Mouse (Mus musculus) liver (tissue): ENCODE data around the gene Gtf3c5.

Source experiments
- DNase-seq: peaks from one replicate; pipeline ENCODE4 v3.0.0-alpha.2; 2020; ENCODE audit warnings: mixed read lengths

Gene Gtf3c5

GRCm38 (mm10) chr2:28534436-28535262 lies 48.9 kb downstream of the Gtf3c5 start:
- DNase-seq: peak; percentile 21

GRCm38 (mm10) chr2:28533901-28534435 lies 49.6 kb downstream of the Gtf3c5 start:
- no peak for DNase-seq

GRCm38 (mm10) chr2:28532938-28533771 lies 50.4 kb downstream of the Gtf3c5 start:
- peak; percentile 80 for DNase-seq

DNA sequence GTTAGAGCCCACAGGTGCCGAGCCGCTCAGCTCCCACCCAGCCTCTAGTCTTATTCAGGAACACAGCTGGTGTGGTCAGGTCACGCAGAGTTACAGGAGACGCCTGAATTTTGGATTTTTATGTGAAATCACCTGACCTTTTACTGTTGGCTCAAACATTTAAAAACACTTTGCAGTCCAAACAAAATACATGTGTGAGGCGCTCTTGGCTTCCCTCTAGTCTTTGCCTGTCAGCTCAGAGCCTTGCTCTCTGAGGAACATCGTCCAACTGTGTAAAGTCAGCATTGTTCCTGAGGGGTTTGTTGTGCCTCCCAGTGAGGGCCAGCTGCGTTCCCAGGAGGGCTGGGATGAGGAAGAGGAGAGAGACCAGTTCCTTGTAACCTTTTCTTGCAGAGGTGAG lies 53.2 kb downstream of the Gtf3c5 start:
- DNase-seq: no peak

DNA sequence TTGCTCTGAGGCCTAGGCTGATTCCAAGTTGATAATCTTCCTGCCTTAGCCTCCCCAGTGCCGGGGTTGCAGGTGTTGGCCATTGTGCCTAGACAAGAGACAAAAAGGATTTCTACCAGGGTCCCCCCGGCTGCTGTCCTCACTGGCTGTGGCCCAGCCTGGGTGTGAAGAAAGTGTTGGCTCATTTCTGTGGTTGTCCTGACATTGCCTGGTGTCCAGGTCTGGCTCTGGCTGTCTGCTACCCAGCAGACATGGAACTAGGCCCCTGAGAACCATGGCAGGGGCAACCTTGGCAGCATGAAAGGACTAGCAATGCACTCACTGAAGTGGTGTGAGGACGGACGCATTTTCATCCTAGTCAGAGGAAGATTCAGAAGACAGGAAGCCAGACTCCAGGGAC lies 53.7 kb downstream of the Gtf3c5 start:
- no peak for DNase-seq

DNA sequence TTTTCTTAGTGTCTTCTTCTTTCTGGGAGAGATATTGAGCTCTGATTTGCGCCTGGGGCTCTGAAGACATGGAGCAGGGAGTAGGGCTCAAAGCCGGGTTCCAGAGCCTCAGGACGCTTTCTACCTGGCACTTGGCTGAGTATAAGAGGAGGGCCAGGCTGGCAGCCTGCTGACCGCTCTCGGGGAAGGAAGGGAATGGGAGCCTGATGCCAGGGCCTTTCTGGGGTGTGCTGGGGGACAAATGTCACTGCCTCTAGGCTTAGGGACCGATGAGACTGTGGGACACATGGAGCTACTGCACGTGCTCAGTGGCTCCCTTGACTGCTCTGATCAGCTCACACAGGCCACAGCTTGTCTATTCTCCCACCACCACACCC lies 55.2 kb downstream of the Gtf3c5 start:
- no peak for DNase-seq

GRCm38 (mm10) chr2:28527436-28528353 lies 55.9 kb downstream of the Gtf3c5 start:
- DNase-seq: no peak

- DNase-seq: no peak
Measured at GRCm38 (mm10) chr2:28525943-28526876, 57.3 kb downstream of the Gtf3c5 start.

DNA sequence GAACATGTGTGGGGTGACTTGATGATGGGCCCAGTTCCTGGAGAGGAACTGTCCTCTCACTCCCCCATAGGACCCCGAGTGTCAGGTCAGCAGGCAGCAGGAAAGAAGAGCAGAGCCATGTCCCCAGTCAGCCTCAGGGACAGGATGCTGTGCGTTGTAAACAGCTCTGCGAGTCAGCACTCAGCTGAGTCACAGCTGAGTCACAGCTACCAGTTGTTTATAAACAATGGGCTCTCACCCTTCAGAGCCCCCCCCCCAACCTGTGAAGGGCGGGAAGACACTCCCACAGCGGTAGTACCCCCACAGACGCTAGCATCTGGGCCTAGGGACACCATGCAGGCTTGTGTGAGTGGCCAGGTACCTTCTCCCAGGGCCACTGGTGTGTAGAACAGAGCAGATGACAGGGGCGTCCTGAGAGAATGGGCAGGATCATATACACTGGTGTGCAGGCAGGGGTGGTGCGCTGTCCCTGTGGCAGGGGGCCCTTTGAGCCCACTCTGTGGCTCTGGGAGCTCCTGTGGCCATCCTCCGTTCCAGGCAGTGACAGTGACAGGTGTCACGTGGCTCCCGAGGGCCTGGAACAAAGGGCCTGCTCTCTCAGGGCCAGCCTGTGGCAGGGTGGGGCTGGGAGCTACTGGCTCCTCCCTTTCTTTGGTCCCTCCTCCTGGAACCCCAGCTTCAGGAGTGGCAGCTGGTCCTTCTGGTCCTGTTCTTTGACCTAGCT lies 58.2 kb downstream of the Gtf3c5 start:
- DNase-seq: peak; percentile 61

- DNase-seq: no peak
Measured at GRCm38 (mm10) chr2:28524406-28524805, 59.1 kb downstream of the Gtf3c5 start.

DNA sequence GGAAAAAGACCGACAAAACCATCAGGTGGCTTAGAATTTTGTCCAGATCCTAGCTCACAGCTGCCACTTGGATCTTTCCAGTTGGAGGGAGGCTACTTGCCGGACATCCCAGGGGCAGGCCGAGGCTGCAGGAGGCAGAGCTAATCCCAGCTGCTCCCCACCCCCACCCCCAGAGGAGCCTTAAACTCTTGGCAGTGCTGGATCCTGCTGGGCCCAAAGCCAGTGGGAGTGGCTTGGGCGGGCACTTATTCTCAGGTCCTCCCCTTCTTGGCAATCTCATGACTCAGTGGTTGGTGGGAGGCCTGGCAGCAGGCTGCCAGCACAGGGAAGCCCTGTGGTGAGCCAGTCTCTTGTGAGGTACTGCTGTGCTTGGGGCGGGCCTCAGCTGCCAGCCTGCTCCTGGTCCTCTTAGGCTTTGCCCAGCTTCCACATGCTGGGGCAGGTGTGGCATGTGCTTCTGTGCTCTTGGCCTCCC lies 59.9 kb downstream of the Gtf3c5 start:
- DNase-seq: peak; percentile 72

- DNase-seq: no peak
Measured at GRCm38 (mm10) chr2:28522166-28522565, 61.4 kb downstream of the Gtf3c5 start.

- no peak for DNase-seq
Measured at GRCm38 (mm10) chr2:28521571-28522151, 61.9 kb downstream of the Gtf3c5 start.

DNA sequence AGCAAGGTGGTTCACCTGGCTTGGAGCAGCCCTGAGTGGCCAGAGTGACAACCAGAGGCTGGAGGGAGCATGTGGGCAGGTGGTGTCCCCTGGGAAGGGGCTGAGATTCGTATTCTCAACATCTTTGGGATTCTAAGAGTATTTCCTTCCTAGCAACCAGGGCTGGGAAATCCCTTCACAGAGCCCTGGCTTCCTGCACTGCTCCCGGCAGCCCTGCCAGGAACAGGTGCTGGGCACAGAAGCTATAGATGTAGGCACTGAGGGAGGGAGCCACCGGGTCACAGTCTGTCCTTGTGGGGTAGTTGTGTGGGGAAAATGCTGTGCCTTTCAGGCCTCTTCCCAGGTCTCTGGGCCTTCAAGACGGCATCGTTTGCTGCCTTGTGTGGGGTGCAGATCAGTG lies 63.0 kb downstream of the Gtf3c5 start:
- DNase-seq: no peak

DNA sequence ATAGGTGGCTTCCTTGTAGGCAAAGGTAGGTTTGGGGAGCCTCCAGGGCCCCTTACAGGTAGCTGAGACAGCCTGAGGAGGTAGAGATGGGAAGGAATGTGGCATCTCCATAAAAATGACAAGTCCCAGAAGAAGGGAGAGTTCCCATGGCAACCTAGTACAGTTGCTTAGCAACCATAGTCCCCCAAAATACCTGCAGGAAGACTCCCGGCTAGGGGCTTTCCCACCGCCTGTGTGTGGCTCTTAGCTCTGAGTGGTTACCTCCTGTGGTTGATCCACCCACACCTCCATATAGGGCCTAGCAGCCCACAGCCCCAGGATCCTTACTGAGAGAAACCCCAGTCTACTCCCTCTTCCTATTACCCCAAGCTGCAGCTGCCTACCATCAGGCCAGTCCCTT lies 65.3 kb downstream of the Gtf3c5 start:
- DNase-seq: no peak

DNA sequence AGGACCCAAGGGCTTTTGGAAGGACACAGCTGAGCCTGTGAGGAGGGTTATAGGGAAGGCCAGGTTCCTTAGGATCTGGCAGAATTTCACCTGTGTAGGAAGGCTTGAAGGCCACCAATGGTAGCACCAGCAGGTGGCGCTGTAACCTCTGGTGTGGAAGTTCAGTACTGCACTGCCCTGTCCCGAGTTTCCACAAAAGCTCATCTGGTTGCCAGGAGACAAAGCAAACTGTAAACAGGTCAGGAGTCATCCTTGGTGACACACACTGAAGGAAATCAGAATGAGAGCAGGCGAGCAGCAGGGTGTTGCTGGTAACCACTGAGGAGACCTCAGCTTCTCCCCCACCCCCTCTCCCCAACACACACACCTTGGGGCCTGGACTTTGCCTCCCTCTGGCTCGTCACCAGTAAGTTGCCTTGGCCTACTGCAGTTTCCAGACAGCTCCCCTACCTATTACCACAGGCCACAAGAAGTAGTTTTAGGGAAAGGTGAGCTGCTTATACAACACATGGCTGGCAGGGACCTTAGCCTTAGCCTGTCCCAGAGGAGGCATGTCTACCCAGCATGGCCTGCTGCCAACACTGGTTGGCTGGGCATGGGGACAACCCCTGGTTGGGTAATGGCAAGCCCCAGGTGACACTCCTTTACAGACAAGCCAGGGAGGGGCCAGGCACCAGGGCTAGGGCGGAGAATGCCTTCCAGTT lies 66.2 kb downstream of the Gtf3c5 start:
- DNase-seq: peak; percentile 78
